Mouse (Mus musculus) forebrain, embryonic 12.5 days (tissue): ENCODE data around the gene Podxl. TPM values are rescaled to one million over a fixed set of nuclear protein-coding genes. Genes with fewer than 3 reads are reported as not detected.

Experiments
- ATAC-seq: fragments of 200-750 bp; cut with Nextera tagmentation; 2 replicates; pipeline ENCODE4 v1.8.0; 2017; ENCODE audit warnings: moderate TSS enrichment; ENCODE audit not compliant: low FRiP score
- H3K27ac ChIP-seq: fragments of 300-500 bp; sonication (generic); 2 replicates; pipeline ENCODE4 v1.5.1; 2016; ENCODE audit warnings: mild to moderate bottlenecking
- H3K27me3 ChIP-seq: fragments of 300-500 bp; sonication (generic); 2 replicates; pipeline ENCODE4 v1.6.1; 2016; ENCODE audit warnings: mild to moderate bottlenecking
- H3K36me3 ChIP-seq: fragments of 300-500 bp; sonication (generic); replicated peaks from 2 replicates; pipeline ENCODE4 v1.6.1; 2016; ENCODE audit warnings: mild to moderate bottlenecking
- H3K4me1 ChIP-seq: fragments of 300-500 bp; sonication (generic); 2 replicates; pipeline ENCODE4 v1.6.1; 2016
- H3K4me2 ChIP-seq: fragments of 300-500 bp; sonication (generic); 2 replicates; pipeline ENCODE4 v1.6.1; 2016; ENCODE audit warnings: mild to moderate bottlenecking, moderate library complexity
- H3K4me3 ChIP-seq: fragments of 300-500 bp; sonication (generic); replicated peaks from 2 replicates; pipeline ENCODE4 v1.5.1; 2016; ENCODE audit warnings: mild to moderate bottlenecking
- H3K9ac ChIP-seq: fragments of 300-500 bp; sonication (generic); 2 replicates; pipeline ENCODE4 v1.6.1; 2016; ENCODE audit warnings: mild to moderate bottlenecking
- H3K9me3 ChIP-seq: fragments of 300-500 bp; sonication (generic); 2 replicates; pipeline ENCODE4 v1.6.1; 2016
- WGBS: fragments of 180-500 bp; shearing (Covaris S2); methylation state at CpG from one replicate; pipeline ENCODE4 v1.1.7; 2016; 5-methylcytosine and 5-hydroxymethylcytosine counted together
- polyA plus RNA-seq: library from polyadenylated mRNA; unstranded; fragments of >200 nt; fragmentation: Nextera tagmentation; extraction: Ambion mirVana; gene quantifications from 2 replicates; pipeline ENCODE4 v1.2.1, GENCODE M21; 2016

The Podxl gene
- polyA plus RNA-seq, 1 experiment from 2014 or later = 21.1 TPM

- no peaks in the 10 kb centered on the region for H3K27me3 ChIP-seq
- H3K4me3 ChIP-seq = no peak overlapping the region
- 90% methylated on average over 4 of the region's 4 CpGs for WGBS
- no peak overlapping the region for H3K9ac ChIP-seq
- 0 out of 2 replicates have a peak, but pooled peaks cover 9% of the 10 kb centered on the region for H3K4me1 ChIP-seq
- no peak overlapping the region for H3K27ac ChIP-seq
- ATAC-seq = no peak
- peaks cover 12% of the 10 kb centered on the region; the same call in 1 of the 2 replicates for H3K36me3 ChIP-seq
- no peak overlapping the region for H3K4me2 ChIP-seq
- H3K9me3 ChIP-seq = no peaks in the 10 kb centered on the region
These were observed 83.8 kb downstream of the Podxl start for GRCm38 (mm10) chr6:31480008-31480407.

- Histone ChIP-seq H3K4me2 (no peak overlapping the region), H3K27ac (no peak overlapping the region), H3K36me3 (peaks cover 20% of the 10 kb centered on the region), H3K9ac (no peak overlapping the region), H3K4me1 (0 out of 2 replicates have a peak, but pooled peaks cover 9% of the 10 kb centered on the region), H3K27me3 (no peaks in the 10 kb centered on the region), H3K4me3 (no peak overlapping the region), H3K9me3 (no peaks in the 10 kb centered on the region)
- no peak for ATAC-seq
- WGBS = 72% methylated on average over 4 of the region's 4 CpGs
These were observed 85.6 kb downstream of the Podxl start for GRCm38 (mm10) chr6:31478221-31478620.

Other genes starting within 250 kb of the Podxl start
- 187 and 208 TPM in 2 replicates for gene Mkln1, start 165.2 kb downstream of the Podxl start, polyA plus RNA-seq